Mouse (Mus musculus): ENCODE results near the gene Serinc5.

DNA sequence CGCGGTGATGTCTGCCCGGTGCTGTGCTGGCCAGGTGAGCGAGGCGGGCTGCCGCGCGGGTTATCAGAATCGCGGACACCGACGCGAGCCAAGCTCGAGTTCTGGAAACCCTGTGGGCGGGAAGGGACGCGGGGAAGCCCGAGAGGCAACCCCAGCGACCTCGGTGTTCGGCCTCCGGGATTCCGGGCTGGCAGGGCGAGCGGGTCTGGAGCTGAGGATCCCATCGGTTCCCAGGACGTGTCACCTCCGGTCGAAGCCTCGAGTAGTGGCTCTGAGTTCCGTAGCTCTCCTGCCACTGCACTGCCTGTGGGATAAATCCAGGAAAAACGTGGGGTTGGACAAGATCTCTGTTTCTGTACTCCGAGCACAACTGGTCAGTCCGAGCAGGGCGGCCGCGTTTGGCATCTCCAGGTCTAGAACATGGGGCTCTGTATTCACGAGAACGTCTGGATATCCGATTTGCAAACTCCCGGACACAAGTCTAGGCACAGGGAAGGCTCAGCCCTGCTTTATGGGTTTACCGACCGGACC, 428 bp downstream of the Serinc5 start:
- no peak for TF ChIP-seq CTCF (IDR thresholded peaks at IDR 0.05; ENCODE audit: borderline replicate concordance, insufficient read depth, low read length)
- TF ChIP-seq POLR2A (IDR thresholded peaks at IDR 0.05; ENCODE audit: low read depth, low read length), result no peak
